Mouse (Mus musculus): ENCODE results near the gene Psmc3. TPM values are rescaled to one million over a fixed set of nuclear protein-coding genes. Genes with fewer than 3 reads are reported as not detected.

Gene Psmc3
- total RNA-seq, 2 experiments from 2014 or later, result 159 to 282 TPM

DNA sequence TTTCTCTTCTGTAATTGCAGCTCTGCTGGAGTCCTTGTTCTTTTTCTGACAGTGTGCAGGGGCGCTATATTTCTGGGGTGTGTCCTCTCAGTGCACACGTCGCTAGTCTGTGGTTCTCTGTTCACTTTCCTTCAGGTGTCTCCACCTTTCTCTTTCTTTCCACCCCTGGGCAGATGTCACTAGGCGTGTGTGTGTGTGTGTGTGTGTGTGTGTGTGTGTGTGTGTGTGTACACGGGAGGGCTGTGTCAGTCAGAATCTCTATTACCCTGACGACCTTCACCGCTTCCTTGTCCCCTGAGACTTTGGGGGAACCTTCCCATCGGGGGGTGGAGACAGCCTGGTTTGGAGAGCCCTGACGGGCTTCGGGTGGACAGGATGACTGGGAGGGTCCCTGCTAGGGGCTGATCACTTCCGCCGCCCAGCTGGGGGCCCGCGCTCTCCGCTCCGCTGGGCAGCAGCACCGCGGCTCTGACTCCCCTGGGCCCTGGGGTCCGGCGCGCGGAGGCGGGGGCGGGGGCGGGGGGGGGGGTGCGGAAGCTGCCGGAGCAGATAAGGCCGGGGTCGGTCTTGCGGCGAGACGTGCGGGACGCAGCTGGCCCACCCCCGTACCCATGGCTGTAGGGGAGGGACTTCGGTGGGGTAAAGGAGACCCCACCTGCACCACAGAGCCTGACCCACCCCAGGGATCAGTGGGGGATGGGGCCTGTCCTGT lies 24.7 kb downstream of the Psmc3 start:
- ATAC-seq (replicated peaks; ENCODE audit: poor library complexity, severe bottlenecking), result peak; percentile 16

DNA sequence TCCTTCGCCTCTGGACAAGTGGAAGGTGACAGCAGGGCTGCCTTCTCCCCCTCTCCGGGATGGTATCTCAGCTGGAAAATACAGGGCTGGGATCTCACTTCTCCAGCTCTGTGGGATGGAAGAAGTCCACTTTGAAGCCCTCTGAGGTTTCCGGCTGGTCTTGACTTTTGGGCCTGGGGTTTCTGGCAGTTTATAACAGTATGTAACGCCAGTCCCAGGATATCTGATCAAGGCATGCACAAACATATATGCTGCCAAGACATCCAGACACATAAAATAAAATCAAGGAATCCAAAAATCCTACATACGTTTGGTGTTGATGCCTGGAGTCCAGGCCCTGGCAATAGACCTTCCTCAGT lies 25.2 kb downstream of the Psmc3 start:
- no peak for ATAC-seq (replicated peaks; ENCODE audit: poor library complexity, severe bottlenecking)

DNA sequence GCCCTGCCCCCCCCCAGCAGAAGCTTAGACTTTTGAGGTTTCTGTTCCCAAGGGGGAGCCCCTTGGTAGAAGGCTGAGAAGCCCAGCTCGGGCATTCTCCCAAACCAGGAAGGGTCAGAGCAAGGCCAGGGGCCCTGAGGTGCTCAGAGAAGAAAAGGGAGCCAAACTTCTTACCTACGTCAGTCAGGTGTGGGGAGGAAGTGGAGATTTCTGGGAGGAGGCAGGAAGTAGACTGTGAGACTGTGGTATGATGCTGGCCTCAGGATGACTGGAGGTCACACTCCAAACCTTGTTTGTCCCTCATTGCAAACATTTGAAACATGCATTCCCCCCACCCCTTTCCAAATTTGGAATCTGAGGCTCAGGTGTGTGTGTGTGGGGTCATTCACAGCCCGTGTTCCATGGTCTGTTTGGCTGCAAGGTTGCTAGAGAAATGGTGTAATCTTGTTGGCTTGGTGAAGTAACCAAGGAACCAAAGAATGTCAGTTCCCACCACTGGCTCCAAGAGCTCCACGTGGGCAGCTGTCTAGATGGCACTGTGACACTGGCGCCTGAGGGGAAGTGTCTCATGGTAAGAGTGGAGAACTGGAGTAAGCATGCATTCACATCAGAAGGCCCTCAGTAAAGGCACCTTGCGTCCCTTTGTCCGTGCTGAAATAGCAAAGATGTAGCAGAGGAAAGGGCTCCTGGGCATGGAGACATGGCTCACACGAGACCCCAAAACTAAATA lies 27.1 kb downstream of the Psmc3 start:
- ATAC-seq (replicated peaks; ENCODE audit: poor library complexity, severe bottlenecking), result peak; percentile 48

DNA sequence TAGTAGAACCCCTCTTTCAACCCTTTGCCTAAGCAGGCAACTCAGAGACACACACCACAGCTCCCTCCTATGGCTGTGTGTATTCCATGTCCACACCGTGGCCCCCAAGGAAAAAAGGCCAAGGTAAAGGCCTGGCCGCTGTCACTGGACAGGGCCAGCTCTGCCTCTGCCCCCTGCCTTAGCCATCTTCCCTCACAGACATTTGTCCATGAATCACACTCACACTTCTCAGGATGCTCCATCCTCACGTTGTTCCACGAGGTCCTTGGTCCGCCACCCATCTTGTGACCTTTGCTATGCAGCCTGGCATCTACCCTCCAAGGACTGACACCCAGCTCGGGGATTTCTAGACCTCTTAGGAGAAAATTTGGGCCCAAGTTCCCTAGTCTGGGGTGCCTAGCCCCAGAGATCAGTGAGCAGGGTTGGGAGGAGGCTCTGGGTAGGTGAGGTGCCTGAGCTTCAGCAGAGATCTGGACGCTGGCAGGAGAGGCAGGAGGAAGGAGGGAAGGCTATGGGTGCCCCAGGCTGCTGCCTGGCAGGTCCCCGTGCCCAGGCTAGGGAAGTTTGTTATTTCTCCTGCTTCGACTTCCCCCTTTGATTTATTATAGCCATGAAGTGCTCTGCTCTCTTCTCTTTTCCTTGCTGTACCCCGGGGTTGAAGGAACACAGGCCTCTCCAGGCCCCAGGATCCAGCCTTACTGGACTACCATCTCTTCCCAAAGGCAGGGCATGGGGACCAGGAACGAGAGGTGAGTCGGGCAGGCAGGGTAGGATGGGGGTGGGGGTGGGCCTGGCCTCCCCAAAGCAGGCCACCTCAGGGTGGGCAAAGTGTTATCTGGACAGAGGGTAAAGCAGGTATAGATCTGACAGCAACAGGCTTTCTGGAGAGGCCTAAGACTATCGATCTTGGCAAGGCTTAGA lies 28.2 kb downstream of the Psmc3 start, which contains the start of gene Spi1:
Gene Spi1, plus strand, starts transcription at position 616 of the 921 bp plus-strand sequence.
- ATAC-seq (replicated peaks; ENCODE audit: poor library complexity, severe bottlenecking), result no peak

DNA sequence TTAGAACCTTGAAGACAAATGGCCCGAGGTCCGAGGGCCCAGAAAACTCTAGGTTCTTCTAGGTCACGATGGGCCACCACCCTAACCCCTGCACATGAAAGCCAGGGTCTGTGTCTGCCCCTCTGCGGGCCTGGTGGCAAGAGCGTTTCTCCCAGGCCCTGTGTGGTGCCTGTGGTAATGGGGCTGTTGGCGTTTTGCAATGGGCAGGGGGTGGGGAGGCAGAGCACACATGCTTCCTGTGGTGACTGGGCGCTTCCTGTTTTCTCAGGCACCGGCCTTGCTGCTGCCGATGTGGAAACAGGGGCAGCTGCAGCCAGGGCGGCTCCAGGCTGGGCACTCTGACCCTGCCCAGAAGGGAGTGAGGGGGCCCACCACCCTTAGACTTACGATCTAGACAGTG lies 29.0 kb downstream of the Psmc3 start:
- ATAC-seq (replicated peaks; ENCODE audit: poor library complexity, severe bottlenecking), result peak; percentile 60

DNA sequence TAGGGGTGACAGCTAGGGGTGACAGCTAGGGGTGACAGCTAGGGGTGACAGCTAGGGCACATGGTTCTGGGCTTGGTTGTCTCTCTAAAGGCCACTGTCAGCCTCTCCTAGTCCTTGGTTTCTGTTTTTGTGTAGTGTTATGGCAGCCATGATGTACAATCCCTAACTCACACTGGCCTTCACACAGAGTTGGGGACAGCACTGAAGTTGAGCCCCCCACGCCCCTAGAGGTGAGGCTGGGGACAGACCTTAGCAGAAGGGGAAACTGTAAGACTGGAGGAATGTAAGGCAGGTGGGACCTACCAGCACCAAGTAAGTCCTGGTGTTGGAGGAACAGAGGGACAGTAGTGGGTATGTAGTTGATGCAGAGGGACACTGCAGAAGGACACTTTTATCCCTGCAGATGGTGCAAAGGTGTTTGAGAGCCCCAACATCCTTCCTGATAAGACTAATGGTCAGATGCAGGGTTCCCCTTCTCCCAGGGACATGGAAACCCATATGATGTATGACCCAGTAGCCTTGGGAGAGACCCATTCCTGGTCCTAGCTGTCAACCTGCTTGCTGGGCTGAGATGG lies 29.6 kb downstream of the Psmc3 start:
- peak; percentile 3 for ATAC-seq (replicated peaks; ENCODE audit: poor library complexity, severe bottlenecking)

DNA sequence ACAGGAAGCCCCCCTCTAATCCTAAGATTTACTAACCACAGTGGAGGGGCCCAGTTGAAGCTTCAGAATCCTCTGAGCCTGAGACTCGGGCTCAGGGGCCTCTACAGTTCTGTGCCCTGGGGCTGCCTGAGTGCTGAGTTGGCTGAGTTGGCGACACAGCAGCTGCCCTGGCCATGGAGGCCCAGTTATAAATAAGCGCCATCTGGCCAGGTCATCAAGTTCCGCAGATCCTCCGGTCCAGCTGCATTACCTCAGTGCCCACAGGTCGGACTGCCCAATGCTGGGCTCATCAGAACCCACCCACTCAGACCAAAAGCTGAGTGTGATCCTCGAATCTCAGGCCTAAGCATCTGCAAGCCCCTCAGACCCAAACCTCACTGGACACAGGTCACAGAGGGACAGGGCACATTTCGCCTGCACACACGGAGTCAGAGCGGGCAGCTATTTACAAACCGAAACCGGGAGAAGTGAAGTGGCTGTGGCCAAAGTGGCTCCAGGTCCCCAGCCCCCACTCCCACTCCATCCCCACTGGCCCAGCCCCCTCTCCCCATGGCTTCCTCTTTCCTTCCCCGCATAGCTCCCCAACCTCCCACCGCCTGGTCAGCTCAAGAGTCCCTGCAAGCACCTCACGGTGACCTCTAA lies 30.5 kb downstream of the Psmc3 start:
- ATAC-seq (replicated peaks; ENCODE audit: poor library complexity, severe bottlenecking), result peak; percentile 17

DNA sequence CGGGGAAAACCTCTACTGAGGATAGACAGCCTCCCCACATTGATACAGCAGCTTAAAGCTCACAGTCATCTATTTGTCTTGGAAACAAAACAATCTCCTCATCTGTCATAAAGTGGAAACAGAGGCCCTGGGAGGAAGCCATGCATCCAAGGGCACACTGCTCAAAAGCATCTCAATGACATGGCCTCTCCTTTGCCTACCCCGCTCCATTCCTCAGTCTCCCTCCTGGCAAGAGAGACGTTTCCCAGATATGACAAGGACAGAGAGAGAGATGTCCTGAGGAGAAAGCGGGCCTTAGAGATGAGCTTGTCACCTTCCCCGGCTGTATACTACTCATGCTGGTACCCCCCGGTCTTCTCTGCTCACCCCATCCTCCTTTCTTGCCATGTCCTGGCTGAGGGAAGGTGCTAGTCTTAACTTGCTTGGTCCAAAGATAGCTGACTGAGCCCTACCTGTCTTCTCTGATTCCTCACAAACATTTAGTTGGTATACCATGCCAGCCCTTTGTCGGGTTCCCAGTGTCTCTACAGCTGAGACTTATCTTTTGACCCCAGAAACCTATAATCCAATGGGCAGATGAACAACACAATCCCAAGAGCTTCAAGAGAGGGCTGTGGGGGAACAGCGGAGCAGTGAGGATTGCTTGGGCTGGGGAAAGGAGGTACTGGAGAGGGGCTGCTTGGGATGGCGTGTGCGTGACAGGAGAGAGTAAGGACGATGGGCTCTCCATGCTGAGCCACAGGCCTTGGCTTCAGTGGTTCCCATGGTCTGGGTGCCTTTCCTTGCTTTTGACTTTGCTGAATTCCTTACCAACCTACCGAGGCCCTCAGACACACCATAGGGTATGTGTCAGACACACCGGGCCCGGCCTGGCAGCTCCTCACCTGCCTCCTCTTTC lies 31.9 kb downstream of the Psmc3 start:
- no peak for ATAC-seq (replicated peaks; ENCODE audit: poor library complexity, severe bottlenecking)

DNA sequence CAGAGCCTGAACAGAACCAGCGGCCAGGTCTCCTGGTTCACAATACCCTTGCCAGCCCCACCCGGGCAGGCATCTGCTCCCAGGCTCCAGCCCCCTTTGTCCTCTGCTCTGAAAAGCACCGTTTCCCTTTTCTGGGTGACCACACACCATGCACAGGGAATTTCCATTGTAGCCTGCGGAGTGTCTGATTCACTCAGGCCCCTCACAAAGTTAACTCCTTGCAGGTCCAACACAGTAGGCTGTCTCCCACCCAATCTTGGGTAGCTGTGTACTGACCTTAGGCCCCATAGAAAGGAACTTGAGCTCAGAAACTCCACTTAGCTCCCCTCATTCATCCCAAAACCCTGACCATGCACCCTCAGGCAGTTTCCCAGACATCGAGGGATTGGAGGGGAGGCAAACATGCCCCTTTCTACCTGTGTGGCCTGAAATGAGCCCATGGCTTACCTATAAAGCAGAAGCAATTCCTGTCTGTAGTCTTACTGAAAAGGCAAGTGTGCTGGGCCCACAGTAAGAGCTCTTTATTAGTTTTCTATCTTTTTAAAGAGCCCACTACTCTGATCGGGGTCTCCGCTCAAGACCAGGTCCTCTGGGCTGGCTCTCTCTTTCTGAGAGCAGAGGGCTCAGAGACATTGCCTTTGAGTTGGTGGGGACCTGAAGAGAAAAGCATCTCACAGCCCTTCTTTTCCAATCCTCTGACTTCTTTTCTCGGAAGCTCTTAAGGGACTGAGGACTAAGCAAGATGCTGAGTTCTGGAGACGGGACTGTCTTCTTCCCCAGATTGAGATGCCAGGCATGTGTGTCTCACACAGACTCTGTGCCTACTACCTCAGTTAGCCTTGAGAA lies 32.8 kb downstream of the Psmc3 start:
- peak; percentile 41 for ATAC-seq (replicated peaks; ENCODE audit: poor library complexity, severe bottlenecking)

DNA sequence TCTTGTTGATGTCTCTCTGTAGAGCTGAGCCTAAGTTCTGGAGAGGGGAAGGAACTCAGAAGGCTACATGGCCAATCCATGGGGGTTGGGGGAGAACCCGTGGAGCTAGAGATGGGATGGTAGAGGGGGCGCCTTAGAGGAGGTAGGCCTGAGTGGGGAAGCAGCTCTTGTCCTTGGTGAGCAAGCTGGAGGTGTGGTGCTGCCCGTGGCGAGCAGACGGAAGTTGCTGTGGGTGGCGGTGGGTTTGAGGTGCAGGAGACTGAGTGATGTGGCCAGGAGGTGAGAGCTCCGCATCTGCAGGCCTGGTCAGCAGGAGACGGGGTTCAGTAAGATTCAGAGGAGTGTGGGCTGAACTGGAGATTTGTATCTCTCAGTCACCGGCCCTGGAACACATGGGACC lies 33.6 kb downstream of the Psmc3 start:
- peak; percentile 10 for ATAC-seq (replicated peaks; ENCODE audit: poor library complexity, severe bottlenecking)

DNA sequence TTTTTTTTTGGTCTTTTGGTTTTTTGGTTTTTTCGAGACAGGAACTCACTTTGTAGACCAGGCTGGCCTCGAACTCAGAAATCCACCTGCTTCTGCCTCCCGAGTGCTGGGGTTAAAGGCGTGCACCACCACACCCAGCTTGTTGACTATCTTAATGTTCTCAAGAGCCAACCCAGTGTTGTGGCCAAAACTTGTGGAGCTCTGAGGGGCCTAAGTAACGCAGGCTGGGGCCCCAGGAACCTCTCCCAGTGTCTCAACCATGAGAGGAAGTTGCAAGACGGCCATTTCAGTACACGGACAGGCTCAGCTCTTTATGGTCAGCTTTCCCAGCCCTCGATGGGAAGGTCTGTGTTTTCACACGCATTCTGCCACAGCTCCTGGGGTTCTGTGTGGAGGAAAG lies 35.2 kb downstream of the Psmc3 start:
- peak; percentile 47 for ATAC-seq (replicated peaks; ENCODE audit: poor library complexity, severe bottlenecking)

DNA sequence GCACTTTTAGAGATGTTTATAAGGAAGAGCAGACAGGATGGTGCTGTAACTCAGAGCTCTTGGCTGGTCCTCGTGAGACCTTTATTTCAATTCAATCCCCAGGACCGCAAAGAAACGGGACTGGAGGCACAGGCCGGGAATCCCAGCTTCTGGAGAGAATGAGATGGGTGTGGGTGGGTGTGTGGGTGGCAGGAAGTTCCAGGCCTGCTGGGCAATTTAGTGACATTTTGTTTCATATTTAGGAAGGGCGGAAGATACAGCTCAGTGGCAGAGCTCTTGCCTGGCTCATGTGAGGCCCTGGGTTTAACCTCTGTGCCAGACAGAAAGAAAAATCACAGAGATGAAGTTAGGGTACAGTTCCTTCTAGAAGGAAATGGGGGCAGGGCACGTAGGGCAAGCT lies 36.4 kb downstream of the Psmc3 start:
- no peak for ATAC-seq (replicated peaks; ENCODE audit: poor library complexity, severe bottlenecking)

DNA sequence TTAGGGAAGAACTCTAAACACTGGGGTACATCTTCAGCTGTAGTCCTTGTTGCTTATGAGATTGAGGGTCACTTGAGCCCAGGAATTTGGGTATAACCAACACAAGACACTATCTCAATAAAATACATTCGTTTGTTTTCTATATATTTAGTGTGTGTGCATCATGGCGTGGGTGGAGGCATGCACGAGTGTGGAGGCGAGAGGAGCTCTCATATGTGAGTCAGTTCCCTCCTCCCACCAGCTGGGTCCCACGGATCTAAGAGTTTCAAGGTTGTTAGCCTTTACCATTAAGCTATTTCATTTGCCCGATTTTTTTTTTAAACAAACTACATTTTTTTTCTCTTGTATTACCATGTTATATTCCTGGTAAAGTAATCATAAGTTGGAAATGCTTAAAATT lies 37.0 kb downstream of the Psmc3 start:
- ATAC-seq (replicated peaks; ENCODE audit: poor library complexity, severe bottlenecking), result no peak

DNA sequence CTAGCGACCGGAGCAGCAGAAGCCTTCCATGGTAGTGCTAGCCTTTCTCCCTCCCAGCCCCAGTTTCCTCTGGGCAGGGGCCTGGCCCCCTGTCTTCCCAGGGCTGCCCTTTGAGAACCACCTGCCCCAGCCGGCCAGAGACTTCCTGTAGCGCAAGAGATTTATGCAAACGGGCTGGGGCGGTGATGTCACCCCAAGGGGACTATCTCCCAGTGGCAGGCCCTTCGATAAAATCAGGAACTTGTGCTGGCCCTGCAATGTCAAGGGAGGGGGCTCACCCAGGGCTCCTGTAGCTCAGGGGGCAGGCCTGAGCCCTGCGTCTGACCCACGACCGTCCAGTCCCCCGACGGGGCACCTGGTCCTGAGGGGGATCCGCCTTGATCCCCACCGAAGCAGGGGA lies 42.7 kb downstream of the Psmc3 start:
- ATAC-seq (replicated peaks; ENCODE audit: poor library complexity, severe bottlenecking), result peak; percentile 80

DNA sequence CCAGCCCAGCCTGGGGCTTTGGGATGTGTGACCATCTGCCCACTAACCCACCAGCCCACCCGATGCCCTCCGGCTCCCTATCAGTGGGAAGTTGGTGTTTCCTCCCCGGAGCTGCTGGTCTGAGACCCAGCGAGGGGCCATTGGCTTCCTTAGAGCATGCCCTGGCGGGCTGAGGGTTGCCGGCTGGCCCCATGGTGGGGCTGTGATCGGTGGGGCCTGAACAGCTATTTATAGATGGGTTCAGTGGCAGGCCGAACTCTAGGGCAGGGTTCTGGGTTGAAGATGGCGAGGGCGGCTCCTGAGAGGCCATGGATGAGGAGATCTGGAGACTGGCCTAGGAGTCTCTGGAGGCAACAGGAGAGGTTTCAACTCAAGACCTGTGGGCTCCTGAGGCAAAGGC lies 43.2 kb downstream of the Psmc3 start:
- ATAC-seq (replicated peaks; ENCODE audit: poor library complexity, severe bottlenecking), result no peak

DNA sequence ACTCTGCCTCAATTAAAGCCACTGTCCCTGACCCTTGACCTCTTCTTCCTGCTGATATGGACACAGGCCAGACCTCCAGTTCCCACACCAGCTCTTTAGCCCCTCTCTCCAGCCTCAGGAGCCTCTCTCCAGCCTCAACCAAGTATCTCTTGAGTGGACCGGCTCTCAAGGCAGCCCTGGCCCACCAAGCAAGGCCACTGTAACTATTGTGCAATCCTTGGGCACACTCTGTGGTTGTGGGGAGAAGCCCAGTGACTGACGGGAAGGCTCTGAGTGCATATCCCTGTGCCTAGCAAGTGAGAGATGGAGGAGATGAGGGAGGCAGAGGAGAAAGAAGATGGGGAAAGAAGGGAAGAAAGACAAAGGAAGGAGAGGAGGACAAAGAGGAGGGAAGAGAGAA lies 44.3 kb downstream of the Psmc3 start:
- ATAC-seq (replicated peaks; ENCODE audit: poor library complexity, severe bottlenecking), result peak; percentile 53

DNA sequence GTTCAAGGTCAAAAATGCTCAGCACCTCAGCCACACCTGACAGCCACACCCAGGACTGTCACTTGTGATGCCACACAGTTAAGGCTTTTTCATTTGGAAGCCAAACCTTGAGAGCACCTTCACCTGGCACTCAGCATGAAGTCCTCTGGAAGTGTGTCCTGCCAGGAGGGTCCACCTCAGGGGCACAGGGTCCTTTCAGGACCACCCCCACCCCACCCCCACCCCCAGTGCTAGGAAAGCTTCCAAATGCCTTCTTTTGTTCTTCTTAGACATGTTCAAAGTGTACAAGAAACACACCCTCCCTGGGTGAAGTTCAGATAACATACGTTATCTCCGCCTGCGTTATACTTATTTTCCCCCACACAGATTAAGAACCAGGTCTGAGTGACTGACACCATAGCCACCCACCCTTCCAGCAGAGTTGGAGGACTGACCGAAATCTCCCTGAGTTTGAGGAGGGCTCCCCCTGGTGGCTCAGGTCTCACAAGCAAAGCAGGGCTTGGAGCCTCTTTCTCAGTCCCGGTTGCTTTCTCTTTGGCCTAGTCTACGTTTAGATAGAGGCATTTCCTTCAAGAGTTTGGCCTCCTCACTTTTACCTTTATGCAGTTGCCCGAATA lies 47.4 kb downstream of the Psmc3 start:
- peak; percentile 47 for ATAC-seq (replicated peaks; ENCODE audit: poor library complexity, severe bottlenecking)

DNA sequence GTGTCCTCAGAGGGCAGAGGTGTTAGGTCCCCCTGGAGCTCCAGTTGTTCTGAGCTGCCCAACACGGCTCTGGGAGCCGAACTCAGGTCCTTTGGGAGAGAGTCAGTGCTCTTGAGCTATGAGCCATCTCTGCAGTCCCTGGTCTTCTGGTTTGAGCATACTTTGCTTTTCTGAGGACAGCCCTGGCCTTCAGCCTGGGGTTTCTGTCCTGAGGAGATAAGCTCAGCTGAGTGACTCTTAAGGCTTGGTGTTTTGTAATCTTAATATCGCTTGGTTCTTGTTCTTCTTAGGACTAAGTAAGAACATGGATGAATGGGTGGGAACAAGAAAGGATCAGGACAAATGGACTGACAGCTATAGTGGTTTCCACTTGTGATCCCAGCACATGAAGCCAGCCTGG lies 54.3 kb downstream of the Psmc3 start:
- no peak for ATAC-seq (replicated peaks; ENCODE audit: poor library complexity, severe bottlenecking)

Data from granulocyte monocyte progenitor cell, adult 5-6 weeks (primary cell).